Mouse (Mus musculus): ENCODE measurements around the gene Cntn5. TPM values are rescaled to one million over a fixed set of nuclear protein-coding genes. Genes with fewer than 3 reads are reported as not detected.
A peak's percentile ranks its signal among the peaks of the same experiment; 100 is the strongest.

Cntn5 gene
- polyA plus RNA-seq, 1 experiment from 2014 or later, result 8.1 TPM

- no peak overlapping the region for H3K4me2 ChIP-seq
- H3K4me3 ChIP-seq, result no peak overlapping the region
- H3K27ac ChIP-seq, result no peak overlapping the region
- H3K36me3 ChIP-seq (ENCODE audit: poor library complexity, severe bottlenecking), result no peaks in the 10 kb centered on the region
- no peaks in the 10 kb centered on the region for H3K4me1 ChIP-seq
- 97% methylated on average over 4 of the region's 4 CpGs for WGBS
- ATAC-seq, result no peak
- no peaks in the 10 kb centered on the region for H3K27me3 ChIP-seq
- H3K9ac ChIP-seq, result no peak overlapping the region
- no peaks in the 10 kb centered on the region for H3K9me3 ChIP-seq (replicated peaks)
Observed at GRCm38 (mm10) chr9:10722121-10722520, 182.5 kb downstream of the Cntn5 start.

GRCm38 (mm10) chr9:10718986-10719385 lies 185.6 kb downstream of the Cntn5 start:
- Histone ChIP-seq H3K4me3 (no peak overlapping the region), H3K4me2 (no peak overlapping the region), H3K4me1 (no peaks in the 10 kb centered on the region), H3K27ac (no peak overlapping the region), H3K9me3 (replicated peaks) (no peaks in the 10 kb centered on the region), H3K9ac (no peak overlapping the region), H3K36me3 (ENCODE audit: poor library complexity, severe bottlenecking) (no peaks in the 10 kb centered on the region), H3K27me3 (no peaks in the 10 kb centered on the region)
- no peak for ATAC-seq
- 88% methylated on average over 3 of the region's 3 CpGs for WGBS

GRCm38 (mm10) chr9:10713641-10714040 lies 190.9 kb downstream of the Cntn5 start:
- 17% methylated on average over 1 of the region's 1 CpGs for WGBS
- ATAC-seq, result no peak
- Histone ChIP-seq H3K4me3 (no peak overlapping the region), H3K4me1 (no peaks in the 10 kb centered on the region), H3K27ac (no peak overlapping the region), H3K9me3 (replicated peaks) (no peaks in the 10 kb centered on the region), H3K9ac (no peak overlapping the region), H3K4me2 (no peak overlapping the region), H3K36me3 (ENCODE audit: poor library complexity, severe bottlenecking) (no peaks in the 10 kb centered on the region), H3K27me3 (no peaks in the 10 kb centered on the region)

DNA sequence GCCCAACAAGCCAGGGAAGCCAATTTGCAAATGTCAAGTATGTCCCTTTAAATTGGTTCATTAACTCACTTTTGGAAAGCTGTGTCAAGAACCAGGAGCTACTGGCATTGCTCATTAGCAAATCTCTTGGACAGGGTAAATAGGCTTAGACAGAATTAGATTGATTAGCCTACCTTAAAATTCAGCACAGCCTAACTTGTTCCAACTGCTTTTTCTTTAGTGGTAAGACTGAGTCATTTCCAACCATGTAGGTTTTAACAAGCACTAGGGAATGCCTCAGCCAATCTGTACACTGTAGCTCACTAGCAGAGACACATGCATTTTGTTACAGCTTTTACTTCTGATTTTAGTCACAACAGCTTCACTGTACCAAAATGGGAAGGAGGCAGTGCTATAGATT lies 222.9 kb downstream of the Cntn5 start:
- H3K9ac ChIP-seq, result no peak overlapping the region
- no peaks in the 10 kb centered on the region for H3K36me3 ChIP-seq (ENCODE audit: poor library complexity, severe bottlenecking)
- no peak overlapping the region for H3K4me3 ChIP-seq
- H3K9me3 ChIP-seq (replicated peaks), result no peaks in the 10 kb centered on the region
- no peak overlapping the region for H3K4me2 ChIP-seq
- no peaks in the 10 kb centered on the region for H3K4me1 ChIP-seq
- no peak overlapping the region for H3K27ac ChIP-seq
- no peaks in the 10 kb centered on the region for H3K27me3 ChIP-seq
- peak; percentile 96 for ATAC-seq

GRCm38 (mm10) chr9:10681181-10681580 lies 223.4 kb downstream of the Cntn5 start:
- no peaks in the 10 kb centered on the region for H3K9me3 ChIP-seq (replicated peaks)
- no peak overlapping the region for H3K27ac ChIP-seq
- 40% methylated on average over 3 of the region's 3 CpGs for WGBS
- H3K4me1 ChIP-seq, result no peaks in the 10 kb centered on the region
- H3K27me3 ChIP-seq, result no peaks in the 10 kb centered on the region
- H3K4me2 ChIP-seq, result no peak overlapping the region
- peak; percentile 69; the same call in 1 of the 2 replicates for ATAC-seq
- H3K36me3 ChIP-seq (ENCODE audit: poor library complexity, severe bottlenecking), result no peaks in the 10 kb centered on the region
- H3K9ac ChIP-seq, result no peak overlapping the region
- H3K4me3 ChIP-seq, result no peak overlapping the region

DNA sequence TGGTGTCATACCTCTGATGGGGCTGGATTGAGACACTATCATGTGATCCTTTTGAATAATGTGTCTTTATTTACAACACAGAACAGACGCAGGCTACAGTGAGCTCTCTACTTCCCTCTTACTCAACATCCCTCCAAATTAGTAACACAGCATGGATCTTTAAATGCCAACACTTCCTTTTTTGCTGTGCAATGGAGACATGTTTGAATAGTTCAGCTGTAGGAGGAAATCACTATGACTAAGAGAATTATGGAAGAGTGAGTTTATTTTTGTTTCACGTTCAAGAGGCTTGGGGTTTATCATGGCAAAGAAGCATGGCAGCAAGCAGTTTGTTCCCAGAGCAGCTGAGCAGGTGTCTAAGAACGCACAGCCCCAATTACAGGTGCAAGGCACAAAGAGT lies 235.9 kb downstream of the Cntn5 start:
- Histone ChIP-seq H3K4me3 (no peak overlapping the region), H3K9ac (no peak overlapping the region), H3K9me3 (replicated peaks) (no peaks in the 10 kb centered on the region), H3K36me3 (ENCODE audit: poor library complexity, severe bottlenecking) (no peaks in the 10 kb centered on the region), H3K4me2 (no peak overlapping the region), H3K4me1 (no peaks in the 10 kb centered on the region), H3K27me3 (no peaks in the 10 kb centered on the region), H3K27ac (no peak overlapping the region)
- ATAC-seq, result no peak
- 73% methylated on average over 3 of the region's 3 CpGs for WGBS

DNA sequence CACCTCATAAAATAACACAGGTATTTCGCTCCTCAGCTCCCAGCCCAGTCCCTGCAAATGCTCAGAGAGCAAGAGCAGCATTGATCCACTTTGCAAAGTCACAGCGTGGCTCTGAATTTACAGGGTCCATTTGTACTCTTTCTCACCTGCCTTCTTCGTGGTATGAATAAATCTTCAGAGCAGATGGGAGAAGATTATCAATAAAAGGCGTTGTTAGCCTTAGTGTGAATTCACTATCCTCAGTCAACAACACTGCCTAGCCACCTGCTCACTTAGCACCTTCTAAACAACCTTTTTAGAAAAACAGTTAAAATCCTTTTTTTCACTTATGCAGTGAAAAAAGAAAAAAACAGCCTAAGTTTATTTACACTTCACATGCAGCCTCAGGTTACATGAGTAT lies 237.1 kb downstream of the Cntn5 start:
- H3K36me3 ChIP-seq (ENCODE audit: poor library complexity, severe bottlenecking), result no peaks in the 10 kb centered on the region
- ATAC-seq, result peak; percentile 67
- no peak overlapping the region for H3K9ac ChIP-seq
- 66% methylated on average over 4 of the region's 4 CpGs for WGBS
- H3K27ac ChIP-seq, result no peak overlapping the region
- no peaks in the 10 kb centered on the region for H3K9me3 ChIP-seq (replicated peaks)
- H3K4me1 ChIP-seq, result 0 out of 2 replicates have a peak, but pooled peaks cover 3% of the 10 kb centered on the region
- H3K4me2 ChIP-seq, result no peak overlapping the region
- H3K27me3 ChIP-seq, result no peaks in the 10 kb centered on the region
- no peak overlapping the region for H3K4me3 ChIP-seq

DNA sequence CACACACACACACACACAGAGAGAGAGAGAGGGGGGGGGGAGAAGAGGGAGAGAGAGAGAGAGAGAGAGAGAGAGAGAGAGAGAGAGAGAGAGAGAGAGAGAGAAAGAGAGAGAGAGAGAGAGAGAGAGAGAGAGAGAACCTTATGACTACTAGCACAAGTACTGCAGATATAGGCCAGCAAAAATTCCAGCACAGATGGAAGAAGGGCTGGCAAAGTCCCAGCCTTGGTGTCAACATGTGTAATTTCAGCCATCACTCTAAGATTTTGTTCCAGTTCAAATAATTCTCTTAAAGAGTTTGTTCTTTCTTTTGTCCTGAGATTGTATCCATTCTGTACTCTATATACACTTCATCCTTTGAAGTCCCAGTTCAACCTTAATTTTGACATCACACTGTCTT lies 238.8 kb downstream of the Cntn5 start:
- H3K4me2 ChIP-seq, result no peak overlapping the region
- H3K36me3 ChIP-seq (ENCODE audit: poor library complexity, severe bottlenecking), result no peaks in the 10 kb centered on the region
- H3K9ac ChIP-seq, result no peak overlapping the region
- ATAC-seq, result no peak
- H3K27ac ChIP-seq, result no peak overlapping the region
- H3K9me3 ChIP-seq (replicated peaks), result no peaks in the 10 kb centered on the region
- H3K27me3 ChIP-seq, result no peaks in the 10 kb centered on the region
- H3K4me1 ChIP-seq, result 0 out of 2 replicates have a peak, but pooled peaks cover 3% of the 10 kb centered on the region
- H3K4me3 ChIP-seq, result no peak overlapping the region

- H3K27ac ChIP-seq, result no peak overlapping the region
- H3K27me3 ChIP-seq, result no peaks in the 10 kb centered on the region
- 0 out of 2 replicates have a peak, but pooled peaks cover 3% of the 10 kb centered on the region for H3K4me1 ChIP-seq
- no peaks in the 10 kb centered on the region for H3K36me3 ChIP-seq (ENCODE audit: poor library complexity, severe bottlenecking)
- no peak overlapping the region for H3K9ac ChIP-seq
- no peak overlapping the region for H3K4me2 ChIP-seq
- H3K4me3 ChIP-seq, result no peak overlapping the region
- 78% methylated on average over 2 of the region's 2 CpGs for WGBS
- ATAC-seq, result peak; percentile 52
- no peaks in the 10 kb centered on the region for H3K9me3 ChIP-seq (replicated peaks)
Observed at GRCm38 (mm10) chr9:10663101-10663500, 241.5 kb downstream of the Cntn5 start.

DNA sequence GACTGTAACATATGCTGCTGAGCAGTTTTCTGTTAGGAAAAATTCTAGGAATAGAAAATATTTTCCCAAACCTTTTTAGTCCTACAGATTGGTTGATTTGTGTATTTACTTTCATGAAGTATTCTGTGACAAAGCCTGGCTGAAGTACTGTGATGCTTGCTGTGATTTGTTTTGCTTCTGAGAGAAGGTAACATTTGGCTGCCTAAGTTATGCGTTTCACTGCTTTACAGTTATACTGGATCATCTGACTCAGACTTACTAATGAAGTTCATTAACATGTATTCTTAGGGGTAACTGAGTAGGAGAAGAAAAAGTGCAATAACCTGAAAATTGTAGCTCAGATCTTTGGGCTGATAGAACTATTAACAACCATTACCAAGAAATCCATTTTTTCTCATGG lies 245.1 kb downstream of the Cntn5 start:
- H3K27me3 ChIP-seq, result no peaks in the 10 kb centered on the region
- H3K4me2 ChIP-seq, result no peak overlapping the region
- H3K9ac ChIP-seq, result no peak overlapping the region
- H3K36me3 ChIP-seq (ENCODE audit: poor library complexity, severe bottlenecking), result no peaks in the 10 kb centered on the region
- no peak overlapping the region for H3K4me3 ChIP-seq
- 0 out of 2 replicates have a peak, but pooled peaks cover 3% of the 10 kb centered on the region for H3K4me1 ChIP-seq
- no peaks in the 10 kb centered on the region for H3K9me3 ChIP-seq (replicated peaks)
- ATAC-seq, result peak; percentile 72; the same call in 1 of the 2 replicates
- H3K27ac ChIP-seq, result no peak overlapping the region
- 57% methylated on average over 1 of the region's 1 CpGs for WGBS

DNA sequence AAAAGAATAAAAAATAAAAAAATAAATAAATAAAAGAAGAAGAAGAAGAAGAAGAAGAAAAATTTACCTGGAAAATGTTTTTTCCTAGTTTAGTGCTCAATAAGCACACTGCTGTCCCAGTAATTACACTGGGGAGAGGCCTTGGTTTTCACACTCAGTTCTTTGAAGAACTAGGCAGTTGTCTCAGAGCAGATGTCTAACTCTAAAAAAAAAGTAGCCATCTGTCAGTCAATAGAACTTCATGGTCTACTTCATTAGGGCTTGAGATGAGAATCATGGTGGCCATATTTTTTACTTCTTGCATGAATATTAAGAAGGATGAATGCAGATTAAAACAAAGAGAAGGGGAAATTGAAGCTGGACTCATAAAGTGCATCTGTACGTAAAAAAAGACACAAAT lies 246.5 kb downstream of the Cntn5 start:
- H3K4me1 ChIP-seq, result 0 out of 2 replicates have a peak, but pooled peaks cover 2% of the 10 kb centered on the region
- WGBS, result 83% methylated on average over 1 of the region's 1 CpGs

DNA sequence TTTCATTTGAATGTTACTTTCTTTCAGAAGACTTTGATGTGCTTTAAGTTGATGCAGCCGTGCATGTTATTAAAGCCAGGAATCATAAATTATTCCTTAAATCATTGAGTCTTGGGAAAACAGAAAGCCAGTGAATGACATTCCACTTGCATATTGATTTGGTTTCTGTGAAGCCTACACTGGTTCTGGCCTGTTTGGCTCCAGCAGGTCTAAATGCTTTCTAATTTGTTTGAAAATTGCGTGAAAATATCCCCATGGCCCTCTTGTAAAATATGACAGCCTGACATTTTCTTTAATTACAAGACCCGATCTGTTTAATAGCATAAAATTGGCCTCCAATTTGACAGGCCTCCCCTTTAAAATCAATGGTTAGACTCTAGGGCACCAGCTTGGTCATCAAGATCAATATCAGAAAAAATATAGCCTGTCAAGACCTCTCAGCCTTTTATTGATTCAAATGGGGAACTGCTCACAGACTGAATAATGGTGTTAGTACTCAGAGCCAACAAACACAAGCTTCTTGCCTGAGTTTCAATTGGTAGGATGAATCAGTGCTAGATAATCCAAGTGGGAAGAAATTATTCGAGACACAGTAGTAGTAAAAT lies 247.3 kb downstream of the Cntn5 start:
- no peak overlapping the region for H3K27ac ChIP-seq
- no peak for ATAC-seq
- no peak overlapping the region for H3K9ac ChIP-seq
- H3K4me2 ChIP-seq, result no peak overlapping the region
- H3K36me3 ChIP-seq (ENCODE audit: poor library complexity, severe bottlenecking), result no peaks in the 10 kb centered on the region
- no peaks in the 10 kb centered on the region for H3K9me3 ChIP-seq (replicated peaks)
- 82% methylated on average over 4 of the region's 4 CpGs for WGBS
- no peaks in the 10 kb centered on the region for H3K4me1 ChIP-seq
- H3K4me3 ChIP-seq, result no peak overlapping the region
- no peaks in the 10 kb centered on the region for H3K27me3 ChIP-seq

More for the DNA sequence above, 246.5 kb downstream of the Cntn5 start:
- no peak overlapping the region for H3K4me3 ChIP-seq
- H3K27ac ChIP-seq, result no peak overlapping the region
- H3K4me2 ChIP-seq, result no peak overlapping the region
- no peaks in the 10 kb centered on the region for H3K9me3 ChIP-seq (replicated peaks)
- H3K27me3 ChIP-seq, result no peaks in the 10 kb centered on the region
- ATAC-seq, result no peak
- H3K9ac ChIP-seq, result no peak overlapping the region
- no peaks in the 10 kb centered on the region for H3K36me3 ChIP-seq (ENCODE audit: poor library complexity, severe bottlenecking)

- H3K27ac ChIP-seq, result no peak overlapping the region
- no peak overlapping the region for H3K9ac ChIP-seq
- WGBS, result 93% methylated on average over 1 of the region's 1 CpGs
- H3K27me3 ChIP-seq, result no peaks in the 10 kb centered on the region
- no peak overlapping the region for H3K4me2 ChIP-seq
- no peaks in the 10 kb centered on the region for H3K4me1 ChIP-seq
- no peak overlapping the region for H3K4me3 ChIP-seq
- no peaks in the 10 kb centered on the region for H3K9me3 ChIP-seq (replicated peaks)
- ATAC-seq, result no peak
- no peaks in the 10 kb centered on the region for H3K36me3 ChIP-seq (ENCODE audit: poor library complexity, severe bottlenecking)
Observed at GRCm38 (mm10) chr9:10650632-10651031, 253.9 kb downstream of the Cntn5 start.

Data from forebrain, embryonic 13.5 days (tissue).